Mouse (Mus musculus) liver, embryonic 16.5 days (tissue): ENCODE data around the gene Lrrc8c. TPM values are rescaled to one million over a fixed set of nuclear protein-coding genes. Genes with fewer than 3 reads are reported as not detected.

ENCODE experiments used
- ATAC-seq: fragments of 200-750 bp; cut with Nextera tagmentation; 2 replicates; pipeline ENCODE4 v1.8.0; 2017; ENCODE audit warnings: low read depth, mild to moderate bottlenecking, moderate number of reproducible peaks, moderate library complexity
- H3K27ac ChIP-seq: fragments of 300-500 bp; sonication (generic); 2 replicates; pipeline ENCODE4 v1.5.1; 2014; ENCODE audit warnings: mild to moderate bottlenecking, low read length
- H3K27me3 ChIP-seq: fragments of 300-500 bp; sonication (generic); 2 replicates; pipeline ENCODE4 v1.6.1; 2014; ENCODE audit warnings: low read depth, low read length, mixed read lengths; ENCODE audit not compliant: control insufficient read depth, insufficient read depth
- H3K36me3 ChIP-seq: fragments of 300-500 bp; sonication (generic); 2 replicates; pipeline ENCODE4 v1.6.1; 2014; ENCODE audit warnings: mild to moderate bottlenecking; ENCODE audit not compliant: control insufficient read depth, insufficient read depth
- H3K4me1 ChIP-seq: fragments of 300-500 bp; sonication (generic); 2 replicates; pipeline ENCODE4 v1.6.1; 2014; ENCODE audit warnings: low read depth, low read length, mixed read lengths; ENCODE audit not compliant: control insufficient read depth
- H3K4me2 ChIP-seq: fragments of 300-500 bp; sonication (generic); 2 replicates; pipeline ENCODE4 v1.6.1; 2014; ENCODE audit warnings: low read depth, low read length, mixed read lengths
- H3K4me3 ChIP-seq: fragments of 300-500 bp; sonication (generic); 2 replicates; pipeline ENCODE4 v1.5.1; 2014; ENCODE audit warnings: low read depth, mild to moderate bottlenecking, low read length
- H3K9ac ChIP-seq: fragments of 300-500 bp; sonication (generic); 2 replicates; pipeline ENCODE4 v1.6.1; 2014; ENCODE audit warnings: low read depth, low read length
- H3K9me3 ChIP-seq: fragments of 300-500 bp; sonication (generic); replicated peaks from 2 replicates; pipeline ENCODE4 v1.6.1; 2016; ENCODE audit warnings: low read length; ENCODE audit not compliant: control insufficient read depth
- WGBS: fragments of 180-500 bp; shearing (Covaris S2); extraction: QIAGEN DNeasy Blood & Tissue Kit; methylation state at CpG from one replicate; pipeline ENCODE4 v1.1.7; 2014; ENCODE audit not compliant: insufficient replicate concordance; 5-methylcytosine and 5-hydroxymethylcytosine counted together
- polyA plus RNA-seq: library from polyadenylated mRNA; unstranded; fragments of >200 nt; fragmentation: Nextera tagmentation; extraction: Ambion mirVana; gene quantifications from 2 replicates; pipeline ENCODE4 v1.2.1, GENCODE M21; 2015

Lrrc8c gene
- polyA plus RNA-seq, 1 experiment from 2014 or later, result 14.0 TPM

DNA sequence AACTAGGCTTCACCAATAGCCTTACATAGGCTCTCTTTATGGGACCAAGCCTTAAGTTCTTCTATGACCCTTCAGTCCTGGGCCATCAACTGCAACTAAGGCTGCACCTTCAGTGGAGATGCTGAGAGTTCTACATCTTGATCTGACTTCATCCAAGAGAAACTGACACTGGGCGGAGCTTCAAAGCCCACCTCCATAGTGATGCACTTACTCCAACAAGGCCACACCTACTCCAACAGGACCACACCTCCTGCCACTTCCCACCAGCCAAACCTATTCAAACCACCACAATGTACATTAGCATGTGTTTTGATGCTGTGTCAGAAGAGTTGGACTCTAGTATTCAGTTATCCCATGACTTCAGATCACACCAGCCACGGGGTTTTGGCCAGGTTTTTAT, 17.0 kb downstream of the Lrrc8c start:
- WGBS, result 77% methylated on average over 2 of the region's 2 CpGs
- Histone ChIP-seq H3K4me2 (no peak overlapping the region), H3K4me1 (no peaks in the 10 kb centered on the region; the same call in 1 of the 2 replicates), H3K9me3 (no peaks in the 10 kb centered on the region), H3K9ac (no peak overlapping the region), H3K36me3 (no peaks in the 10 kb centered on the region; the same call in 1 of the 2 replicates), H3K27ac (no peak overlapping the region), H3K4me3 (no peak overlapping the region), H3K27me3 (no peaks in the 10 kb centered on the region)
- ATAC-seq, result no peak

DNA sequence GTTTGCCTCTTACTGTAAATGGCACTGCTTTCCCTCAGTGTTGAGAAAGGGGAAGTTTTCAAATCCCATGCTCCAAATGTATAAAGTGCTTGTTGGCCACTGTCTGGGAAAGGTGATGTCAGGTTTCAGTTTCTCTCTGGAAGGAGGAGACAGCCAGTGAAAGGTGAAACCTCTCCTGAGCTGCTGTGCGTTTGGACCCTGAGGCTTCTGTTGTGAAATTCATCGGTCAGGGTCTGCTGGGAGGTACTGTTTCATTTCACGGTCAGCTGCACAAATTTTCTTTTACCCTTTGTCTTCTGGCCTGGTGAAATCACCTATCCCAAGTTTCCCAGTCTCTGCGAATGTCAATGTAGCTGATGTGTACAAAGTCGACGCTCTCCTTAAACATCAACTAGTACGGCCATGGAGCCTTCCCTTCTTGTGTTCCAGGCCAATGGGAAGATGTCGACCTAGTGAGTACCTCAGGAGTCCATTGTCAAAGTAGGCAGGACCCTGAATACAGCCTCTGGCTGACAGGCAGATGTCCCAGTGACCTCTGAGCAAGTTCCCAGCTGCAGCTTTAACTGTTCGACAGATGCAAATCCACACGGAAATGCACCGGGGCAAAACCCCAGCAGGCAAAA, 18.0 kb downstream of the Lrrc8c start:
- no peak overlapping the region for H3K4me3 ChIP-seq
- H3K36me3 ChIP-seq, result no peaks in the 10 kb centered on the region; the same call in 1 of the 2 replicates
- 83% methylated on average over 11 of the region's 11 CpGs for WGBS
- ATAC-seq, result 0 out of 2 replicates have a peak, but pooled peaks have one; percentile 13
- H3K4me1 ChIP-seq, result no peaks in the 10 kb centered on the region
- no peaks in the 10 kb centered on the region for H3K27me3 ChIP-seq
- H3K27ac ChIP-seq, result no peak overlapping the region
- H3K9ac ChIP-seq, result no peak overlapping the region
- H3K4me2 ChIP-seq, result no peak overlapping the region
- H3K9me3 ChIP-seq, result no peaks in the 10 kb centered on the region

DNA sequence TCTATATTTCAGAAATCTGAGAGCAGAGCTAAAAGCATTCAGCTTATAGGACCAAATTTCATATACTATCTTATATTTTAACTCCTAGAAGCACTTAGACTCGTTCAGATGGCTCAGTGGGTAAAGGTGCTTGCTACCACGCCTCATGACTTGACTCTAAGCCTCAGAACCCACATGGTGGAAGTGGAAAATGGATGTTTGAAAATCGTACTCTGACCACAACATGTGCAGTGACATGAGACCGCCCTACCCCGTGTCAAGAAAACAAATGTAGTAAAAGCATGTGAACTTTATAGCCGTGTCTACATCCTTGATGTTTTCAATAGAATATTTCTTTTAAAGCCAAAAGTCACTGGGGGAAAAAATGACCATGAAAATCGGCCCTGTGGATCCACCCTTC, 21.9 kb downstream of the Lrrc8c start:
- no peaks in the 10 kb centered on the region; the same call in none of the 2 replicates for H3K36me3 ChIP-seq
- H3K4me2 ChIP-seq, result no peak overlapping the region
- no peaks in the 10 kb centered on the region for H3K27me3 ChIP-seq
- 78% methylated on average over 7 of the region's 7 CpGs for WGBS
- H3K9ac ChIP-seq, result no peak overlapping the region
- no peaks in the 10 kb centered on the region for H3K4me1 ChIP-seq
- no peak overlapping the region for H3K27ac ChIP-seq
- no peak overlapping the region for H3K4me3 ChIP-seq
- H3K9me3 ChIP-seq, result no peaks in the 10 kb centered on the region
- no peak for ATAC-seq

DNA sequence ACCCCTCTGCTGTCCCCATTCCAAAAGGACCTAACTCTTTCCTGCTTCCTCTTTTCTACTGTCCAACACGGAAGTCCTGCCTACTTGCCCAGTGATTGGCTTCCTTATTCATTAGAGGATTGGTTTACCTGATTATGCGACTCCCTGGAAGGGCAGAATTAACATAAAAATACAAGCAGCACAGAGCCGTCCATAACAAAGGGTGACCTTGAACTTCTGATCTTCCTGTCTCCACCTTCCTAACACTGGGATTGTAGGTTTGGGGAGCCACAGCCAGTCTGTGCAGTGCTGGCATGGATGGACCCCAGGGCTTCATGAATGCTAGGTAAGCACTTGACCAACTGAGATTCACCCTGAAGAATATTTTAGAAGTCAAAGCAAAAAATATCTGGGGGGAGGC, 25.9 kb downstream of the Lrrc8c start:
- H3K36me3 ChIP-seq, result no peaks in the 10 kb centered on the region; the same call in 1 of the 2 replicates
- ATAC-seq, result no peak
- no peaks in the 10 kb centered on the region for H3K9me3 ChIP-seq
- H3K4me2 ChIP-seq, result no peak overlapping the region
- no peaks in the 10 kb centered on the region for H3K4me1 ChIP-seq
- no peak overlapping the region for H3K4me3 ChIP-seq
- WGBS, result 62% methylated on average over 3 of the region's 3 CpGs
- no peaks in the 10 kb centered on the region for H3K27me3 ChIP-seq
- H3K27ac ChIP-seq, result no peak overlapping the region
- no peak overlapping the region for H3K9ac ChIP-seq

DNA sequence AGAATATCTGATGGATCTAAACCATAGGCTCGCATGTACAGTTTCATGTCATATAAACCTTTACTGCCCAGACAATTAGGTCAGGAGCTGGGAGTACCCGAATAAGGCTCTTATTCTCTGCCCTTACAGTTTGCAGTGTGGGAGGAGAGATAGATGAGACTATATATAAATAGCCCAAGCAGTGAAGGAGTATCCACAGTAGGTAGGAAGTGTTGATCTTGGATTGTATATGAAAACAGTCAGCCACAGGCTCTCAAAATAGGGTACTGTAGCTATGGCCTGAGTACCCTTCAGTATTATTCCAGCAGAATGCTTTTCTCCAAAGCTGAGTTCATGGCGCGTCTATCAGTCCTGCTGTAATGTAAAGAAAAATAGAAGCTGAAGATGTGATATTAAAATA, 27.9 kb downstream of the Lrrc8c start:
- no peak overlapping the region for H3K4me2 ChIP-seq
- H3K27ac ChIP-seq, result no peak overlapping the region
- ATAC-seq, result no peak
- 81% methylated on average over 4 of the region's 4 CpGs for WGBS
- H3K9ac ChIP-seq, result no peak overlapping the region
- no peak overlapping the region for H3K4me3 ChIP-seq
- no peaks in the 10 kb centered on the region; the same call in 1 of the 2 replicates for H3K36me3 ChIP-seq
- H3K9me3 ChIP-seq, result no peaks in the 10 kb centered on the region
- H3K4me1 ChIP-seq, result no peaks in the 10 kb centered on the region
- H3K27me3 ChIP-seq, result no peaks in the 10 kb centered on the region

DNA sequence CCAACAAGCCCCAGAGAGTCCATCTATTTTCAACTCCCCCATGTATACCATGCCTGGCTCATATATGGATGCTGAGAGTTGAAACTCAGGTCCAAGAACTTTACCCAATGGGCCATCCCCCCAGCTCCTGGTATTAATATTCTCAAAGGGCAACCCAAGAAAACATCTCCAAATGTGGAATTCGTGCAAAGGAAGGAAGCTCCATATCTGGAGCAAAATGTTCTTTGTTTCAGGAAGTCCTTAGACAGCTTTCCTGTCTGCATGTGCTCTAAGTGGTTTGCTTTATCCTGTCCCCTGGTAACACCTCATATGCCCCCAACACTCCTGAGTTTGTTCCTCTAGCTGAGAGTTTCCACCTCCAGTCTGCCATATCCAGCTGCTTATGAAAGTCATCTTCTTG, 32.6 kb downstream of the Lrrc8c start:
- Histone ChIP-seq H3K9ac (no peak overlapping the region), H3K4me1 (no peaks in the 10 kb centered on the region), H3K4me2 (no peak overlapping the region), H3K36me3 (no peaks in the 10 kb centered on the region), H3K9me3 (no peaks in the 10 kb centered on the region), H3K27ac (no peak overlapping the region), H3K27me3 (no peaks in the 10 kb centered on the region), H3K4me3 (no peak overlapping the region)
- 13% methylated on average over 1 of the region's 1 CpGs for WGBS
- no peak for ATAC-seq

DNA sequence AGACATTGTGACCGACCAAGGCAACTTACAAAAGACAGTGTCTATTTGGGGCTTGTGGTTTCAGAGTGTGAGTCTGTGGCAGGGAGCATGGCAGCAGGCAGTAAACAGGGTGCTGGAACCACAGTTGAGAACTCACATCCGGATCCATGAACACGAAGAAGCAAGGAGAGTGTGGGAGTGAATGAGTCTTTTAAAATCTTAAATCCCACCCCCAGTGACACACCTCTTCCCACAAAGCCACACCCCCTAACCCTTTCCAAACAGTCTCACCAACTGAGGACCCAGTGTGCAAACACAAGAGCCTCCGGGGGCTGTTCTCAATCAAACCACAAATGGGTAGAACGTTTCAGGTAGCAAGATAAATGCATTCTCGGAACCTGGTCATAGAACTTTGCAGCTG, 37.1 kb downstream of the Lrrc8c start:
- Histone ChIP-seq H3K27me3 (no peaks in the 10 kb centered on the region), H3K36me3 (peaks cover 3% of the 10 kb centered on the region; the same call in 1 of the 2 replicates), H3K4me3 (no peak overlapping the region), H3K9ac (no peak overlapping the region), H3K4me2 (no peak overlapping the region), H3K4me1 (no peaks in the 10 kb centered on the region), H3K9me3 (no peaks in the 10 kb centered on the region), H3K27ac (no peak overlapping the region)
- 78% methylated on average over 6 of the region's 6 CpGs for WGBS
- ATAC-seq, result no peak

DNA sequence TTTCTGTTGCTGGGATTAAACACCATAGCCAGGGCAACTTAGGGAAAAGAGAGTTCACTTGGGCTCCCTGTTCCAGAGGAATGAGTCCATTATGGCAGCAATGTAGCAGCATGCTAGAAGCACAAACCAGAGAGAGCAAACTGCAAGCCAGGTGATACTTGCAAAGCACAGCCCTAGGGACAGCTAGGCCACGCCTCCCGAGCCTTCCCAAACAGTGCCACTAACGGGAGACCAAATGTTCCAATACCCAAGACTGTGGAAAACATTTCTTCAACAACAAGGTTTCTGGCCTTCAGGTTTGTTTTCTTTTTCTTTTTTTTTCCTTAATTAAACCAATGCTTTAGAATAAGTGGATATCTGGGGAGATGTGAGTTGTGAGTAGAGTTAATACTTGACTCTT, 38.2 kb downstream of the Lrrc8c start:
- Histone ChIP-seq H3K4me1 (no peaks in the 10 kb centered on the region), H3K4me3 (no peak overlapping the region), H3K9ac (no peak overlapping the region), H3K36me3 (peaks cover 3% of the 10 kb centered on the region; the same call in 1 of the 2 replicates), H3K27me3 (no peaks in the 10 kb centered on the region), H3K27ac (no peak overlapping the region), H3K9me3 (no peaks in the 10 kb centered on the region), H3K4me2 (no peak overlapping the region)
- ATAC-seq, result no peak
- WGBS, result 95% methylated on average over 3 of the region's 3 CpGs

DNA sequence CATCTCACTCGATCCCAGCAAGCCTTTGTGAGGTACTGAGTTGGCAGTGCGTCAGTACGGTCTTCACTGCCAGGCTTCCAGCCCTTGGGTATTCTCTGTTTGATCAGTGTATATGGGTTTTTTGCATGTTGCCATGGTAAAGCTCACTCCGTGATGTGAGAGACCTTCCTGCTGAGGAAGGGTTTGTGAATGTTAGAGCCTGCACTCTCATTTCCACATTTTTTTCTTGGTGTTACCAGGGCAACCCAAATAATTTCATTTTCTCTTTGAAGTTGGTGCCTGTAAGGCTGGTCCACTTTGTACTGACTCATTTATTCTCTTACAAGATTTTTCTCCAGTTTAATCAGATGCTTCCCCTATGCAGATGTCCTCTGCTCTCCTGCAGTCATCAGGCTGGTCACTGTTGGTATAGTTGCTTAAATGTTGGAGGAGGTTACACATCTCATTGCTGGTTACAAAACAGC, 38.6 kb downstream of the Lrrc8c start:
- H3K9ac ChIP-seq, result no peak overlapping the region
- no peaks in the 10 kb centered on the region for H3K4me1 ChIP-seq
- WGBS, result 90% methylated on average over 4 of the region's 4 CpGs
- H3K27ac ChIP-seq, result no peak overlapping the region
- no peak overlapping the region for H3K4me3 ChIP-seq
- ATAC-seq, result no peak
- H3K4me2 ChIP-seq, result no peak overlapping the region
- no peaks in the 10 kb centered on the region for H3K9me3 ChIP-seq
- H3K27me3 ChIP-seq, result no peaks in the 10 kb centered on the region
- peaks cover 3% of the 10 kb centered on the region; the same call in 1 of the 2 replicates for H3K36me3 ChIP-seq
